Mouse (Mus musculus) embryonic facial prominence, embryonic 15.5 days (tissue): ENCODE measurements around the gene Apoc1. TPM values are rescaled to one million over a fixed set of nuclear protein-coding genes. Genes with fewer than 3 reads are reported as not detected.
"Not testable (repeated sequence)": the region's sequence is repeated elsewhere in the genome, so short reads cannot be mapped to it uniquely, and the experiment has no call there.

Experiments used
- ATAC-seq: fragments of 200-750 bp; cut with Nextera tagmentation; 2 replicates; pipeline ENCODE4 v1.8.0; 2017; ENCODE audit warnings: low read depth, moderate TSS enrichment; ENCODE audit not compliant: insufficient number of reproducible peaks, low FRiP score, low TSS enrichment
- H3K27ac ChIP-seq: fragments of 300-500 bp; sonication (generic); replicated peaks from 2 replicates; pipeline ENCODE4 v1.5.1; 2015; ENCODE audit warnings: mild to moderate bottlenecking, inconsistent platforms
- H3K27me3 ChIP-seq: fragments of 300-500 bp; sonication (generic); 2 replicates; pipeline ENCODE4 v1.6.1; 2015; ENCODE audit warnings: inconsistent platforms
- H3K36me3 ChIP-seq: fragments of 300-500 bp; sonication (generic); 2 replicates; pipeline ENCODE4 v1.6.1; 2015; ENCODE audit warnings: mild to moderate bottlenecking, inconsistent platforms
- H3K4me1 ChIP-seq: fragments of 300-500 bp; sonication (generic); 2 replicates; pipeline ENCODE4 v1.6.1; 2015; ENCODE audit warnings: inconsistent platforms
- H3K4me2 ChIP-seq: fragments of 300-500 bp; sonication (generic); replicated peaks from 2 replicates; pipeline ENCODE4 v1.6.1; 2015; ENCODE audit warnings: mild to moderate bottlenecking, inconsistent platforms
- H3K4me3 ChIP-seq: fragments of 300-500 bp; sonication (generic); replicated peaks from 2 replicates; pipeline ENCODE4 v1.5.1; 2015; ENCODE audit warnings: mild to moderate bottlenecking, inconsistent platforms
- H3K9ac ChIP-seq: fragments of 300-500 bp; sonication (generic); 2 replicates; pipeline ENCODE4 v1.6.1; 2015; ENCODE audit warnings: inconsistent platforms
- H3K9me3 ChIP-seq: fragments of 300-500 bp; sonication (generic); replicated peaks from 2 replicates; pipeline ENCODE4 v1.6.1; 2016; ENCODE audit warnings: inconsistent platforms
- WGBS: fragments of 180-500 bp; shearing (Covaris S2); methylation state at CpG from one replicate; pipeline ENCODE4 v1.1.7; 2015; 5-methylcytosine and 5-hydroxymethylcytosine counted together
- polyA plus RNA-seq: library from polyadenylated mRNA; unstranded; fragments of >200 nt; fragmentation: Nextera tagmentation; extraction: Ambion mirVana; gene quantifications from 2 replicates; pipeline ENCODE4 v1.2.1, GENCODE M21; 2015

The Apoc1 gene
- polyA plus RNA-seq, 1 experiment from 2014 or later: 38.9 TPM

GRCm38 (mm10) chr7:19695213-19695594 is 2.7 kb upstream of the Apoc1 start:
- Histone ChIP-seq H3K4me2 (no peak overlapping the region), H3K27ac (no peak overlapping the region; the same call in 1 of the 2 replicates), H3K4me1 (peaks cover 35% of the 10 kb centered on the region), H3K4me3 (no peak overlapping the region), H3K9me3 (no peaks in the 10 kb centered on the region), H3K9ac (no peak overlapping the region), H3K36me3 (peaks cover 9% of the 10 kb centered on the region), H3K27me3 (no peaks in the 10 kb centered on the region)
- WGBS: 51% methylated on average over 8 of the region's 8 CpGs
- no peak for ATAC-seq

GRCm38 (mm10) chr7:19694336-19695212 is 2.1 kb upstream of the Apoc1 start:
- no peak overlapping the region; the same call in 1 of the 2 replicates for H3K27ac ChIP-seq

GRCm38 (mm10) chr7:19693421-19693820 is 961 bp upstream of the Apoc1 start:
- WGBS: 29% methylated on average over 10 of the region's 10 CpGs
- H3K9me3 ChIP-seq: no peaks in the 10 kb centered on the region
- H3K27me3 ChIP-seq: no peaks in the 10 kb centered on the region
- peaks cover 22% of the 10 kb centered on the region for H3K4me1 ChIP-seq
- H3K27ac ChIP-seq: 0 out of 2 replicates have a peak overlapping the region, but pooled peaks have one; percentile 17
- H3K9ac ChIP-seq: no peak overlapping the region
- H3K4me3 ChIP-seq: no peak overlapping the region
- no peak for ATAC-seq
- no peak overlapping the region for H3K4me2 ChIP-seq
- H3K36me3 ChIP-seq: peaks cover 9% of the 10 kb centered on the region

More at GRCm38 (mm10) chr7:19694336-19695212, 2.1 kb upstream of the Apoc1 start:
- Histone ChIP-seq H3K36me3 (peaks cover 9% of the 10 kb centered on the region), H3K4me3 (no peak overlapping the region), H3K27me3 (no peaks in the 10 kb centered on the region), H3K4me1 (peaks cover 33% of the 10 kb centered on the region), H3K9me3 (no peaks in the 10 kb centered on the region), H3K4me2 (no peak overlapping the region), H3K9ac (no peak overlapping the region)
- no peak for ATAC-seq
- 77% methylated on average over 10 of the region's 10 CpGs for WGBS

GRCm38 (mm10) chr7:19691434-19691833 is 1.0 kb downstream of the Apoc1 start:
- Histone ChIP-seq H3K9ac (no peak overlapping the region), H3K27ac (no peak overlapping the region), H3K36me3 (peaks cover 5% of the 10 kb centered on the region), H3K27me3 (no peaks in the 10 kb centered on the region), H3K4me2 (no peak overlapping the region), H3K9me3 (no peaks in the 10 kb centered on the region), H3K4me1 (peaks cover 20% of the 10 kb centered on the region; the same call in 1 of the 2 replicates), H3K4me3 (no peak overlapping the region)
- ATAC-seq: no peak
- 70% methylated on average over 6 of the region's 6 CpGs for WGBS

- no peak overlapping the region for H3K9ac ChIP-seq
- no peak overlapping the region for H3K4me3 ChIP-seq
- no peaks in the 10 kb centered on the region for H3K36me3 ChIP-seq
- ATAC-seq: no peak
- no peaks in the 10 kb centered on the region for H3K27me3 ChIP-seq
- 72% methylated on average over 4 of the region's 4 CpGs for WGBS
- peaks cover 20% of the 10 kb centered on the region; the same call in 1 of the 2 replicates for H3K4me1 ChIP-seq
- H3K27ac ChIP-seq: no peak overlapping the region
- no peaks in the 10 kb centered on the region for H3K9me3 ChIP-seq
- no peak overlapping the region for H3K4me2 ChIP-seq
Measured at GRCm38 (mm10) chr7:19690845-19691244, 1.6 kb downstream of the Apoc1 start.

- H3K36me3 ChIP-seq: no peaks in the 10 kb centered on the region
- no peak overlapping the region for H3K4me2 ChIP-seq
- no peak overlapping the region for H3K4me3 ChIP-seq
- no peak overlapping the region for H3K27ac ChIP-seq
- H3K9ac ChIP-seq: no peak overlapping the region
- H3K27me3 ChIP-seq: no peaks in the 10 kb centered on the region
- WGBS: 87% methylated on average over 2 of the region's 2 CpGs
- no peaks in the 10 kb centered on the region for H3K9me3 ChIP-seq
- no peak for ATAC-seq
- peaks cover 15% of the 10 kb centered on the region; the same call in 1 of the 2 replicates for H3K4me1 ChIP-seq
Measured at GRCm38 (mm10) chr7:19688611-19689010, 3.8 kb downstream of the Apoc1 start.

GRCm38 (mm10) chr7:19688101-19688500 is 4.4 kb downstream of the Apoc1 start:
- no peak for ATAC-seq

GRCm38 (mm10) chr7:19686927-19687583 is 5.4 kb downstream of the Apoc1 start:
- H3K4me1 ChIP-seq, H3K27me3 ChIP-seq, ATAC-seq, H3K36me3 ChIP-seq, H3K4me3 ChIP-seq, H3K27ac ChIP-seq, H3K4me2 ChIP-seq, H3K9me3 ChIP-seq, H3K9ac ChIP-seq: not testable (repeated sequence)
- WGBS: 47% methylated on average over 8 of the region's 8 CpGs

More at GRCm38 (mm10) chr7:19688101-19688500, 4.4 kb downstream of the Apoc1 start:
- Histone ChIP-seq H3K27me3 (no peaks in the 10 kb centered on the region), H3K4me2 (no peak overlapping the region), H3K4me1 (peaks cover 15% of the 10 kb centered on the region), H3K4me3 (no peak overlapping the region), H3K9ac (no peak overlapping the region), H3K27ac (no peak overlapping the region), H3K9me3 (no peaks in the 10 kb centered on the region), H3K36me3 (no peaks in the 10 kb centered on the region)
- WGBS: 93% methylated on average over 10 of the region's 10 CpGs

- Histone ChIP-seq H3K27ac (no peak overlapping the region), H3K9ac (no peak overlapping the region), H3K36me3 (no peaks in the 10 kb centered on the region), H3K4me1 (peaks cover 7% of the 10 kb centered on the region), H3K4me2 (no peak overlapping the region), H3K9me3 (no peaks in the 10 kb centered on the region), H3K27me3 (no peaks in the 10 kb centered on the region), H3K4me3 (no peak overlapping the region)
- ATAC-seq: no peak
- whole genome bisulfite sequencing: 74% methylated on average over 6 of the region's 6 CpGs
Measured at GRCm38 (mm10) chr7:19686521-19686920, 5.9 kb downstream of the Apoc1 start.

GRCm38 (mm10) chr7:19685374-19685773 is 7.1 kb downstream of the Apoc1 start:
- Histone ChIP-seq H3K4me2 (no peak overlapping the region), H3K4me1 (peaks cover 7% of the 10 kb centered on the region), H3K36me3 (no peaks in the 10 kb centered on the region), H3K27me3 (no peaks in the 10 kb centered on the region), H3K9ac (no peak overlapping the region), H3K9me3 (no peaks in the 10 kb centered on the region), H3K4me3 (no peak overlapping the region), H3K27ac (no peak overlapping the region)
- WGBS: 64% methylated on average over 4 of the region's 4 CpGs
- ATAC-seq: no peak

GRCm38 (mm10) chr7:19683771-19684201 is 8.7 kb downstream of the Apoc1 start:
- H3K4me1 ChIP-seq: peaks cover 7% of the 10 kb centered on the region
- H3K36me3 ChIP-seq: no peaks in the 10 kb centered on the region
- no peak overlapping the region for H3K4me3 ChIP-seq
- H3K9ac ChIP-seq: no peak overlapping the region
- no peak overlapping the region for H3K27ac ChIP-seq
- 61% methylated on average over 6 of the region's 6 CpGs for WGBS
- H3K9me3 ChIP-seq: no peaks in the 10 kb centered on the region
- H3K4me2 ChIP-seq: no peak overlapping the region
- no peaks in the 10 kb centered on the region for H3K27me3 ChIP-seq
- no peak for ATAC-seq
